Mouse (Mus musculus): Measurements from ENCODE around the gene Tnrc6a.

- TF ChIP-seq CTCF (IDR thresholded peaks at IDR 0.05) (no peak), EP300 (IDR thresholded peaks at IDR 0.05) (no peak)
Measured at GRCm38 (mm10) chr7:123187246-123187645, 63.6 kb downstream of the Tnrc6a start.

All from lung, postnatal 0 days (tissue).